Mouse (Mus musculus): ENCODE data around the gene Rsrc1.

Rsrc1 gene

GRCm38 (mm10) chr3:66979491-66979890, 1.7 kb upstream of the Rsrc1 start:
- no peak for TF ChIP-seq GATA4 (IDR thresholded peaks at IDR 0.05; ENCODE audit: insufficient replicate concordance, low read length)

- no peak for TF ChIP-seq GATA4 (IDR thresholded peaks at IDR 0.05; ENCODE audit: insufficient replicate concordance, low read length)
Observed at GRCm38 (mm10) chr3:66980111-66980975, 847 bp upstream of the Rsrc1 start.

DNA sequence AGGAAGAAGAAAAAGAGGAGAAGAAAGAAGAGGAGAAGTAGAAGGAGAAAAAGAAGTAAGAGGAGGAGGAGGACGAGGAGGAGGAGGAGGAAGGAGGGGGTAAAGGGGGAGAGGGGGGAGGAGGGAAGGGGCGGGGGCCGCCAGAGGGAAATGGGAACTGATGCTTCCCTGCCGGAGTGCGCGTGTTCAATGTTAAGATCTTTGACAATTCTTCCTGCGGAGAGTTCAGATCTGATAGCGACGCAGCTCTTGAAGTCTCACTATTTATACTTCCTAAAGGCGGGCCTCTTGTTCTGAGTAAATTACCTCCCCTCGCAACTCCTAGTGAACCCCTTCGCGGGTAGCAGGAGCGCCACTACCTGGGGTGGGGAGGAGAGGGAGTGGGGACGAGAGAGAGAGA, 516 bp downstream of the Rsrc1 start, which contains the start of gene Shox2:
Gene Shox2, minus strand, starts transcription at position 66 of the 400 bp plus-strand sequence.
- TF ChIP-seq GATA4 (IDR thresholded peaks at IDR 0.05; ENCODE audit: insufficient replicate concordance, low read length) = no peak

GRCm38 (mm10) chr3:66982181-66982911, 1.2 kb downstream of the Rsrc1 start:
- TF ChIP-seq GATA4 (IDR thresholded peaks at IDR 0.05; ENCODE audit: insufficient replicate concordance, low read length) = no peak

DNA sequence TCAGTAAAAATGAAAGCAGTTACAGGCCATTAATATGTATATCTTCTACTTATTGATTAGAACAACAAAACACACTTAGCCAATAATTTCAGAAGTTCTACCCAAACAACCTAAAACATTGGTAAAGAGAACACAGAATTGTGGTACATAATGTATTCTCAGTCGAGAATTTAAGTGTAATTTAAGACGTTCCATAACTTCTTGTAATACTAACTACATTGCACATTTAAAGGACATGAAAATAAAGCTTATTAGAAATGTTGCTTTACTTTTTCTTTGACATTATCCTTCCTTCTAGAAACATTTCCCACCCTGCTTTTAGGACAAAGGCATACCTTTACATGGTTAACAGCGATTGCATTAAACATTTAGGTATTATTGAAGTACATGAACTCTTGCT, 2.3 kb downstream of the Rsrc1 start:
- no peak for TF ChIP-seq GATA4 (IDR thresholded peaks at IDR 0.05; ENCODE audit: insufficient replicate concordance, low read length)

DNA sequence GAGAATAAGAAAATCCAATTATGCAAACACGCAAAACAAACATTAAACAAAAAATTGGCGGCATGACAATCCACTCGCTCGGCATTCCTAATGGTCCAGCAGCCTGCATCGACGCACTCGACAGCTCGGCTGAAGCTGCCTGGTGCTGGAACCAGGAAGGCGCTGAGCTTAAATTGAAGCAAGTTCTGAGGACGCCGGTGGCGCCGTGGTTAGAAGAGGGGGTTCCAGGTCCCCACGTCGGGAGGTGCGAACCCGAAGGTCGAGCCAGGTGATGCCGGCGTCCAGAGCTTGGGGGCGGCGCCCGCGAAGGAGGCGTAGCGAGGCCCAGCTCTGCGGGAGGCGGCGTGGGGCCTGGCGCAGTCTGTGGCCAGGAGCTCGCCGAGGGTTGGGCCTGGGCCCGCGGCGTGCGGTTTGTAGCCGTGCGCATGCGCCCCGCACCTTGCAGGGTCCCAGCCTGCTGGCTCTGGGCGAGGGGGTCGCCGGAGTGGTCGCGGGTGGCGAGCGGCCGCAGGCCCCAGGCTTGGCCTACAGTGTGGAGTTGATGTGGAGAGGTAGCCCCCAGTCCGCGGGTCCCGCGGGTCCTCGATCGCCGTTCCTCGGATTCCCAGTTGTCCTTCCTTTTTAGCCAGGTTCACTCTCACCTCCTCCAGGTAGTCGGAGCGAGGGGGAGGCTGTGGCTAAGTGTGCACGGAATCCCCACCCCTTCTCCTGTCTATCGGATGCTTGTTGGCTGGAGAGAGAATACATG, 4.5 kb downstream of the Rsrc1 start:
- no peak for TF ChIP-seq GATA4 (IDR thresholded peaks at IDR 0.05; ENCODE audit: insufficient replicate concordance, low read length)

DNA sequence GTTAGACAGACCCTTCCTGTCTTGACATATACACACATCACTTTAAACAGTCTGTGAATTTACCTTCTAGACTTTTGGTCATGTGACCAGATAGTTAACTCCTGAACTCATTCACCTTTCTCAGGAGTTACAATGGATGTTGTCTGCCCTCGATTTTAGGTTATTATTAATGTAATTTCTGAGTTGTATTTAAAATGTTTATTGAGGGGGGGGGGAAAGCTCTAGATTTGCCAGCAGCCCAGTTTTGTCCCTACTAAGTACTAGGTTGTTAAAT, 5.0 kb downstream of the Rsrc1 start:
- TF ChIP-seq GATA4 (IDR thresholded peaks at IDR 0.05; ENCODE audit: insufficient replicate concordance, low read length) = no peak

- no peak for TF ChIP-seq GATA4 (IDR thresholded peaks at IDR 0.05; ENCODE audit: insufficient replicate concordance, low read length)
Observed at GRCm38 (mm10) chr3:66996820-66997219, 15.6 kb downstream of the Rsrc1 start.

DNA sequence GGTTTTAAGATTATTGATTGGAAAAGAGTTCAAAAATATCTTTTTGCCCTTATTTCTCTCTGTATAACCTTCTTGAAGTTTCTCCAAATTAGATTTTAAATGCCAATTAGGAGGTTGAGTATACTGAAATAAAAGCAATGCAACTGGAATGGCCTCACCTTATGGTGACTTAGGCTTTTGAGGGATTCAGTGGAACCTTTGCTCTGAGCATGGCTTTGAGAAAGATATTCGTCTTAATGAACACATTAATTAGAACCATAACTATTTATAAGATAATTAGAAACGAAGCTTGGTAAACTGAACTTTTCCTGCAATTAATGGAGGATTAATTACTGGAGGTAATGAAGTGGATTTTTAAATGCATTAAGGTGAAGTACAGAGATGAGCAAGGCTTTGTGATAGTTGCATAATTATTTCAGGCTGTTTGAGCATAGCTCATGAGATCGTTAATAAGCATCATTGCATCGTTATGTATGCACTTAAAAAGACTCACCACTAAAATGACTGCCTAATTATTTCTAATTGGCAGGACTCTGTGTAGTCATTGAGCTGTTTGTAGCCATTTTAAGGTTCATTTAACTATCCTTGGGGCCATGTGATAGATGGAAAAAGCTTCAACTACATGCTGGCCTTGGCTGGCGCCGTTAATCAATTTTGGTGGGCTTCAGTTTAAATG, 55.3 kb downstream of the Rsrc1 start:
- no peak for TF ChIP-seq GATA4 (IDR thresholded peaks at IDR 0.05; ENCODE audit: insufficient replicate concordance, low read length)

DNA sequence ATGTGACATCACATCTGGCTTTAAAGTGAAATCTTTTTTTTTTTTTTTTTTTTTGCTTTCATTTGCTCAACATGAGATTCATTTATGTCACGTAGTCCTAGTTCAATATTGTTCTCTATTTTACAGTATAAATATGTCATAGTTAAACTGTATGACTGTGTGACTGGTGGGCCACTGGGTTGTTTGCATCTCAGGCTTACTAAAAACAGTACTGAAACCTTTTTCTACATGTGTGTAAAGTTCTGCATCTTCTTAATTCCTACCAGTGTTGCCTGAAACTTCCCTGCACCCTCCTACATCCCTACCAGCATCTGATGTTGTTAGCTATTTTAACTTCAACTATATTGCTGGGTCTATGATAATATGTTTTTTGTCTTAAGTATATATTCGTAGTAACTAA, 78.6 kb downstream of the Rsrc1 start:
- no peak for TF ChIP-seq GATA4 (IDR thresholded peaks at IDR 0.05; ENCODE audit: insufficient replicate concordance, low read length)

DNA sequence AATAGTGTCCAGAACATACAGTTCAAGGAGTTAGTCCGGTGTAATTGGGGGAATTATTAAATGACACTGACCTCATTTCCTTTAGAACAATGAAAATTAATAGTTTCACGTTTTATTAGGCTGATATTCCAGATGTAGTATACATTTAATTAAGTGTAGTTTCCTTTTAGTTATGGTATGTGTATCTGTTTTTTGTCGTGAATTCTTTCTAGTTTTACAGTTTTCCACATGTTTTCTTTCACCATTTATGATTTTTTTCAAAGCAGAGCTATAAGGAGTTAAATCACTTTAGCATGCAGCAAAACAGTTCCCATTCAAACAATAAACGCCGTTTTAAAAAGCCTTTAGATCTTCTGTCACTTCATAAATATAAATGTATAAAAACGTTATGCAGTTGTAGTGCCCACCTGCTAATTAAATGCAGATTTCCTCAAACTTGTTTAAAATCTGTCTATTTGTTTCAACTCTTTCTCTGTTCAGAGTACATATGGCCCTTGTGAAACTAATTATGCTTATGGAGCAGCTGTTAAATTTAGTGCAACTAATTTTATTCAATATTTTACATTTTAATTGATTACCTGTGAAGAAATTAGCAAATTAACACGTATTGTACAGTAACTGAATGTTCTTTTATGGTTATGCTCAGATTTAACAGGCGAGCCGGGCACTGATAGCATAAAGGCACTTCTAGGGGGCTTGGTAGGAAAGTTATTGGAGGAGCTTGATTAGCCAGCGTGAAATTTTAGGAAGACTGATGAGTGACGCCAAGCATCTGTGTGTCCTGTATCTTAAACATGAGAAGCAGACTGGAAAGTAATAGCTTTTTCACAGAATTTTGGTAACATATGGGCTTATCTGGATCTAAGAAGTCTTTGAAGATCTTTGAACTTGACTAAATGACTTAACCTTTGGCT, 89.6 kb downstream of the Rsrc1 start:
- TF ChIP-seq GATA4 (IDR thresholded peaks at IDR 0.05; ENCODE audit: insufficient replicate concordance, low read length) = no peak

GRCm38 (mm10) chr3:67075484-67075883, 94.3 kb downstream of the Rsrc1 start:
- peak; percentile 81 for TF ChIP-seq GATA4 (IDR thresholded peaks at IDR 0.05; ENCODE audit: insufficient replicate concordance, low read length)

DNA sequence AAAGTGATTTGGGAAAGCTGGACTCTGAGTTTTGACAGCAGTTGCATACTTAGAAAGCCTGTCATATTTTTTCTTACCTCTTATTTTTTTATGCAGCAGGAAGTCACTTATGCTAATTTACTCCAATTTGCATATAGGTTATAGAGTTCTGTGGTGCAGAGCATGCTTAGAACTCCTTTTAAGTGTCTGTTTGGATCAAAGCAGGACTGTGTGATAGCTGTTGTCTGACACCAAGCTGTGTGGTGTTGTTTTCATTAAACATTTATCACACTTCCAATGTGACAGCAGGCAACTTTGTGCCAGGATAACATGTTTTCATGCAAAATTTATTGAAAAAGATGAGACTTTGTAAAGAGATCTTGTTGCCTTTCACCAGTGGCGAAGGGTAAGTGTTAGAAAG, 103.6 kb downstream of the Rsrc1 start:
- TF ChIP-seq GATA4 (IDR thresholded peaks at IDR 0.05; ENCODE audit: insufficient replicate concordance, low read length) = no peak

DNA sequence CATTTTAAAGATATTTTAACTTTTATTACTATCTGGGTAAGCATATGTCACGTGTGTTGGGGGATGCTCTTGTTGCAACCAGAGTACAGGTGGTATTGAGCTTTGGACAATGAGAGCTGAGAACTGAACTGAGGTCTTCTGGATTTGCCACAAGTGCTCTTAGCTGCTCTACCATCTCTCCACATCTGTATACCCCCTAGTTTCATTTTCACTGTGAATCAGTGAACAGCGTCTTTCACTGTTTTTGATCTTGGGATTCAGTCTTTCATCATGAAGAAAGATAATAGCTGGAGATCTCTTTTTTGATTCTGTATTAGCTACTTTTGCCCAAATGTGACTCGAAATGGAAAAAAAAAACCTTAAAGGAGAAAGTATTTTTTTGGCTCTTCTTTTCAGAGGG, 127.2 kb downstream of the Rsrc1 start:
- no peak for TF ChIP-seq GATA4 (IDR thresholded peaks at IDR 0.05; ENCODE audit: insufficient replicate concordance, low read length)
